Mouse (Mus musculus) CH12.LX (cell line): ENCODE results near the gene Zfp444. TPM values are rescaled to one million over a fixed set of nuclear protein-coding genes. Genes with fewer than 3 reads are reported as not detected.

Source experiments
- DNase-seq: peaks from one replicate; pipeline ENCODE4 v3.0.0-alpha.2; 2013; ENCODE audit errors: extremely low read depth
- H3K27ac ChIP-seq: 2 replicates; pipeline ENCODE4 v1.5.1; 2012; ENCODE audit warnings: low read depth, mild to moderate bottlenecking, control low read depth, moderate library complexity; ENCODE audit not compliant: insufficient read depth
- H3K27me3 ChIP-seq: replicated peaks from 2 replicates; pipeline ENCODE3; 2012; ENCODE audit warnings: inconsistent platforms
- H3K36me3 ChIP-seq, 2 experiments: replicated peaks in 1 of 2; 2 replicates each; pipeline versions ENCODE3 to v1.6.1; 2012; ENCODE audit warnings: inconsistent platforms in 1 of 2, low read length in 1 of 2, mild to moderate bottlenecking in 1 of 2, mixed read lengths in 1 of 2, moderate library complexity in 1 of 2; ENCODE audit not compliant: control insufficient read depth in 1 of 2, insufficient read depth in 1 of 2
- H3K4me1 ChIP-seq, 2 experiments: 2 replicates each; pipeline ENCODE4 v1.6.1; 2012; ENCODE audit warnings: inconsistent platforms in 1 of 2, moderate library complexity in 1 of 2; ENCODE audit not compliant: insufficient read depth in 2 of 2, control insufficient read depth in 1 of 2
- H3K4me2 ChIP-seq: 2 replicates; pipeline ENCODE4 v1.6.1; 2012; ENCODE audit warnings: low read depth, mild to moderate bottlenecking, control low read depth; ENCODE audit not compliant: poor library complexity, insufficient read depth, severe bottlenecking
- H3K4me3 ChIP-seq, 3 experiments: fragments of 150-350 bp in 1 of 3; sonication (generic) in 1 of 3; replicated peaks in 1 of 3; 2 replicates each; pipeline versions ENCODE3 to v1.5.1; 2011 to 2012; ENCODE audit warnings: low read depth in 2 of 3, low read length in 2 of 3, mild to moderate bottlenecking in 2 of 3, moderate library complexity in 2 of 3, control low read depth in 1 of 3, improper control_type of control experiment in 1 of 3, inconsistent platforms in 1 of 3, mixed read lengths in 1 of 3; ENCODE audit not compliant: poor library complexity in 1 of 3
- H3K79me2 ChIP-seq: replicated peaks from 2 replicates; pipeline ENCODE4 v1.6.1; 2012; ENCODE audit warnings: mild to moderate bottlenecking, moderate library complexity; ENCODE audit not compliant: control insufficient read depth, poor library complexity, insufficient read depth, severe bottlenecking; ENCODE audit errors: extremely low read depth
- H3K9ac ChIP-seq: 2 replicates; pipeline ENCODE4 v1.6.1; 2012; ENCODE audit warnings: low read depth, mild to moderate bottlenecking, control low read depth, moderate library complexity; ENCODE audit not compliant: insufficient read depth
- H3K9me3 ChIP-seq: replicated peaks from 2 replicates; pipeline ENCODE3; 2012; ENCODE audit warnings: low read length, inconsistent platforms, mixed read lengths
- CHD2 ChIP-seq: IDR thresholded peaks from 2 replicates; pipeline ENCODE4 v1.6.1; 2011; ENCODE audit warnings: low read length, improper control_type of control experiment
- CTCF ChIP-seq, 2 experiments: IDR thresholded peaks in 1 of 2; conservative IDR thresholded peaks in 1 of 2; 2 replicates each; pipeline ENCODE4 v1.5.1; 2011 to 2012; ENCODE audit warnings: low read depth in 2 of 2, low read length in 2 of 2, improper control_type of control experiment in 1 of 2, inconsistent platforms in 1 of 2, mild to moderate bottlenecking in 1 of 2, moderate library complexity in 1 of 2
- E2F4 ChIP-seq: IDR thresholded peaks from 2 replicates; pipeline ENCODE4 v1.6.1; 2011; ENCODE audit warnings: low read depth, low read length, improper control_type of control experiment; ENCODE audit not compliant: insufficient replicate concordance
- ELF1 ChIP-seq: IDR thresholded peaks from 2 replicates; pipeline ENCODE4 v1.6.1; 2014; ENCODE audit warnings: low read depth, mild to moderate bottlenecking, inconsistent platforms, low read length, improper control_type of control experiment
- GABPA ChIP-seq: IDR thresholded peaks from 2 replicates; pipeline ENCODE4 v1.6.1; 2012; ENCODE audit warnings: low read depth, low read length, improper control_type of control experiment, inconsistent platforms; ENCODE audit not compliant: insufficient replicate concordance
- HCFC1 ChIP-seq: IDR thresholded peaks from 2 replicates; pipeline ENCODE4 v1.6.1; 2012; ENCODE audit warnings: low read depth, mild to moderate bottlenecking, inconsistent platforms, low read length, improper control_type of control experiment
- IRF4 ChIP-seq: IDR thresholded peaks from 2 replicates; pipeline ENCODE4 v1.6.1; 2014; ENCODE audit warnings: low read depth, mild to moderate bottlenecking, inconsistent platforms, low read length, improper control_type of control experiment
- JUND ChIP-seq: conservative IDR thresholded peaks from 2 replicates; pipeline ENCODE4 v1.6.1; 2011; ENCODE audit warnings: low read depth, low read length, improper control_type of control experiment
- KAT2A ChIP-seq: IDR thresholded peaks from 2 replicates; pipeline ENCODE4 v1.6.1; 2012; ENCODE audit warnings: low read length, improper control_type of control experiment, inconsistent platforms; ENCODE audit not compliant: insufficient replicate concordance
- MAFK ChIP-seq: IDR thresholded peaks from 2 replicates; pipeline ENCODE4 v1.6.1; 2011; ENCODE audit warnings: low read length, improper control_type of control experiment; ENCODE audit not compliant: insufficient replicate concordance
- MAZ ChIP-seq: IDR thresholded peaks from 2 replicates; pipeline ENCODE4 v1.6.1; 2012; ENCODE audit warnings: low read depth, mild to moderate bottlenecking, inconsistent platforms, low read length, improper control_type of control experiment, moderate library complexity
- MEF2A ChIP-seq: IDR thresholded peaks from 2 replicates; pipeline ENCODE4 v1.6.1; 2014; ENCODE audit warnings: low read depth, mild to moderate bottlenecking, inconsistent platforms, low read length, improper control_type of control experiment, borderline replicate concordance
- NELFE ChIP-seq: IDR thresholded peaks from 2 replicates; pipeline ENCODE4 v1.6.1; 2011; ENCODE audit warnings: low read depth, low read length, improper control_type of control experiment
- NRF1 ChIP-seq: IDR thresholded peaks from 2 replicates; pipeline ENCODE4 v1.6.1; 2014; ENCODE audit warnings: low read depth, mild to moderate bottlenecking, inconsistent platforms, low read length, improper control_type of control experiment, moderate library complexity
- POLR2A ChIP-seq: IDR thresholded peaks from 2 replicates; pipeline ENCODE4 v1.6.1; 2011; ENCODE audit warnings: low read depth, mild to moderate bottlenecking, improper control_type of control experiment, low read length
- POLR2AphosphoS2 ChIP-seq: IDR thresholded peaks from 2 replicates; pipeline ENCODE4 v1.6.1; 2011; ENCODE audit warnings: low read depth, low read length, improper control_type of control experiment
- RCOR1 ChIP-seq: conservative IDR thresholded peaks from 2 replicates; pipeline ENCODE4 v1.6.1; 2012; ENCODE audit warnings: low read depth, mild to moderate bottlenecking, inconsistent platforms, low read length, improper control_type of control experiment
- TCF12 ChIP-seq: IDR thresholded peaks from 2 replicates; pipeline ENCODE4 v1.6.1; 2014; ENCODE audit warnings: low read depth, mild to moderate bottlenecking, inconsistent platforms, low read length, improper control_type of control experiment
- UBTF ChIP-seq: IDR thresholded peaks from 2 replicates; pipeline ENCODE4 v1.6.1; 2012; ENCODE audit warnings: low read depth, mild to moderate bottlenecking, inconsistent platforms, low read length, improper control_type of control experiment, moderate library complexity
- USF1 ChIP-seq: IDR thresholded peaks from 2 replicates; pipeline ENCODE4 v1.6.1; 2014; ENCODE audit warnings: low read depth, mild to moderate bottlenecking, inconsistent platforms, low read length, improper control_type of control experiment
- USF2 ChIP-seq: conservative IDR thresholded peaks from 2 replicates; pipeline ENCODE4 v1.6.1; 2011; ENCODE audit warnings: low read depth, low read length, improper control_type of control experiment
- ZC3H11A ChIP-seq: IDR thresholded peaks from 2 replicates; pipeline ENCODE4 v1.6.1; 2012; ENCODE audit warnings: low read depth, mild to moderate bottlenecking, inconsistent platforms, low read length, improper control_type of control experiment
- ZMIZ1 ChIP-seq: IDR thresholded peaks from 2 replicates; pipeline ENCODE4 v1.6.1; 2012; ENCODE audit warnings: low read depth, mild to moderate bottlenecking, inconsistent platforms, low read length, improper control_type of control experiment
- ZNF384 ChIP-seq: IDR thresholded peaks from 2 replicates; pipeline ENCODE4 v1.6.1; 2012; ENCODE audit warnings: low read depth, low read length, improper control_type of control experiment, inconsistent platforms
- dilution Hi-C: fragments of 300-500 bp; cut with MboI; formaldehyde crosslinking; loops from 2 replicates; pipeline ENCODE4 v1.14.3; 2020; ENCODE audit warnings: low sequenced_read_pairs; ENCODE audit not compliant: extremely low pct_unique_long_range_greater_than_20kb, extremely low pct_ligation_motif_present
- in situ Hi-C: fragments of 300-500 bp; cut with MboI; formaldehyde crosslinking; loops from 3 replicates; pipeline ENCODE4 v1.14.3; 2019; ENCODE audit warnings: low sequenced_read_pairs, low pct_ligation_motif_present, low pct_unique_long_range_greater_than_20kb, mixed read lengths
- polyA plus RNA-seq: library from polyadenylated mRNA; unstranded; fragments of >175 nt; gene quantifications from 2 replicates; pipeline ENCODE4 v1.2.1, GENCODE M21; 2012; ENCODE audit warnings: low read depth; ENCODE audit not compliant: insufficient read length
- total RNA-seq, 2 experiments: library from RNA; depleted of rRNA; stranded (reverse); fragments of 300-350 nt in 1 of 2; fragments of >200 nt in 1 of 2; gene quantifications; 2 replicates each; pipeline ENCODE4 v1.2.3; 2012 to 2014

Gene Zfp444
- total and polyA plus RNA-seq, 3 experiments: 16.0 to 23.3 (median 18.1) TPM

DNA sequence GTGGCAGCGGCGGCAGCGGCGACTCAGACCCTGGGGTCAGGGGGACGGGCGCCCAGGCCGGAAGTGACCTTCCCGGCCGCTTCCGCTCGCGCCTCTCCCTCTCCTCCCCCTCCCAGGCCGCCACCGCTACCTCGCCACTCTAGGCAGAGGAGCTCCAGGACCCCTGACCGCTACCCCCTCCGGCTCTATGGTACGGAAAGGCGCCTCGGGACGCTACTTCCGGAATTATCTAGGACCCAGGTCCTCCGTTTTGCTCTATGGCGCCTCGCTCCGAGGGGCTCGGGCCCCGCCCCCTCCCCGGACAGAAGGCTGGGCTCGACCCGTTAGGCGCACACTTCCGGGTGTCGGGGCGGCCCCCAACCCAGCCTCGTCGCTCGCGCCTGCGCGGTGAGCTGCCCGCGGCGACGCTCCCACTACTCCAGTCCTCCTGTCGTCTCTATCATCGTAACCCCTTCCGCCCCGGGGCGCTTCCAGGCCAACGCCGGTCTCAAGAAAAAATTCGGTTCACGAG lies 16.1 kb upstream of the Zfp444 start, which contains the start of gene Zfp787:
Zfp787 (minus strand) TSS at position 97 of the 511 bp plus-strand sequence.
- H3K4me1 ChIP-seq: peaks cover 17 to 51% of the 10 kb centered on the region in 2 experiments
- dilution Hi-C loops: no loop called here

DNA sequence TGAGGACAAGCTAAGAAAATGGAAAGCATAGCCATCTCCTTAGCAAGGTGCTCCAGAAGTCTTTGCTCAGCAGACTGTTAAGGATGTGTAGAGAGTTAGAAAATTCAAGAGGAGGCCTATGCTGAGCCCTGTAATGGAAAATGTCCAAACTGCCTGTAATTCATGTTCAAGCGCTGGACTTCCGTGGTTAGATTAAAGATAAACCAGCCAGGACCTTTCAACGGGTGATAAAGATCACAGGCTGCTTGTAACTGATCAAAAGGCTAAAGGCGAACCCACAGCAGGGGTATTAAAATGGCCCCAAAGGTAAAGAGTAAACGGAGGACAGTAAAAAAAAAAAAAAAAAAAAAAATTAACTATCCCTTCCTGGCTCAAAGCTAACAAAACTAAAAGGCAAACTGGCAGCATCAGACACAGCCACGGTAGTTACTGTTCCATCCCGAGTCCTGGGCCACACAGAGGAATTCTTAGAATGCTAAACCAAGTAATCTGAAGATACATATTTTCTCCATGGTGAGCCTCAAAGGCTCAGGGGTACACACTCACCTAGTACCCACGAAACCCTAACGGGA lies 15.0 kb upstream of the Zfp444 start:
- Histone ChIP-seq H3K4me3 (peak overlapping the region; percentile 60 to 94 (median 91)), H3K27ac (no peak overlapping the region)
- no peak for DNase-seq
- TF ChIP-seq USF1 (no peak), RCOR1 (no peak), POLR2A (no peak), ZNF384 (peak; percentile 38; the same call in 1 of the 2 replicates), ZC3H11A (no peak), UBTF (no peak), CTCF (conservative IDR thresholded peaks at IDR 0.05 in 1 of 2, IDR thresholded peaks at IDR 0.05 in 1 of 2; ENCODE audit: low read depth in 2 of 2, low read length in 2 of 2) (no peak), USF2 (no peak)
- TF ChIP-seq, all 38 proteins: peak for 1
- in situ Hi-C loops (no loop called here), dilution Hi-C loops (no loop called here)
- Histone ChIP-seq H3K27me3 (no peaks in the 10 kb centered on the region), H3K9ac (peak overlapping the region; percentile 97), H3K9me3 (no peaks in the 10 kb centered on the region), H3K79me2 (peaks cover 30% of the 10 kb centered on the region), H3K4me2 (peak overlapping the region; percentile 95), H3K4me1 (peaks cover 11 to 46% of the 10 kb centered on the region in 2 experiments), H3K36me3 (peaks cover 0 to 12% of the 10 kb centered on the region in 2 experiments)

More for the DNA sequence above, 16.1 kb upstream of the Zfp444 start, which contains the start of gene Zfp787:
- in situ Hi-C loops: no loop called here
- peak within 1 kb of the TSS; percentile 95 for H3K4me2 ChIP-seq
- peak within 1 kb of the TSS; percentile 70 to 94 (median 91) for H3K4me3 ChIP-seq
- peak; percentile 96 for DNase-seq
- no peaks in the 10 kb centered on the region for H3K27me3 ChIP-seq
- H3K36me3 ChIP-seq: peaks cover 0 to 12% of the 10 kb centered on the region in 2 experiments
- peak within 1 kb of the TSS; percentile 67 for H3K27ac ChIP-seq
- H3K9ac ChIP-seq: peak within 1 kb of the TSS; percentile 97
- TF ChIP-seq TCF12 (peak; percentile 27; the same call in 1 of the 2 replicates), IRF4 (0 out of 2 replicates have a peak, but pooled peaks have one; percentile 24), E2F4 (no peak), ELF1 (peak; percentile 99), POLR2A (peak; percentile 72), JUND (no peak), MAZ (peak; percentile 94), MEF2A (no peak; the same call in 1 of the 2 replicates), POLR2AphosphoS2 (0 out of 2 replicates have a peak, but pooled peaks have one; percentile 43), ZMIZ1 (peak; percentile 70; the same call in 1 of the 2 replicates), NRF1 (peak; percentile 97), MAFK (no peak), GABPA (peak; percentile 28; the same call in 1 of the 2 replicates), CHD2 (peak; percentile 49; the same call in 1 of the 2 replicates), HCFC1 (peak; percentile 87), KAT2A (0 out of 2 replicates have a peak, but pooled peaks have one; percentile 57), NELFE (peak; percentile 67; the same call in 1 of the 2 replicates)
- H3K9me3 ChIP-seq: no peaks in the 10 kb centered on the region
- H3K79me2 ChIP-seq: peaks cover 40% of the 10 kb centered on the region
